Mouse (Mus musculus) frontal cortex, postnatal 10 days (tissue): ENCODE results near the gene Znhit1.
"Not testable (repeated sequence)": the region's sequence is repeated elsewhere in the genome, so short reads cannot be mapped to it uniquely, and the experiment has no call there.

Experiments
- DNase-seq, 2 experiments: peaks; one replicate each; pipeline ENCODE4 v3.0.0; 2022; ENCODE audit warnings: low spot score in 2 of 2, mixed read lengths in 1 of 2

Gene Znhit1

GRCm38 (mm10) chr5:136953015-136953414, 34.8 kb downstream of the Znhit1 start, which contains the start of gene Fis1:
TSS of gene Fis1 (plus strand) at chr5:136953275.
- DNase-seq = peak; percentile 92

DNA sequence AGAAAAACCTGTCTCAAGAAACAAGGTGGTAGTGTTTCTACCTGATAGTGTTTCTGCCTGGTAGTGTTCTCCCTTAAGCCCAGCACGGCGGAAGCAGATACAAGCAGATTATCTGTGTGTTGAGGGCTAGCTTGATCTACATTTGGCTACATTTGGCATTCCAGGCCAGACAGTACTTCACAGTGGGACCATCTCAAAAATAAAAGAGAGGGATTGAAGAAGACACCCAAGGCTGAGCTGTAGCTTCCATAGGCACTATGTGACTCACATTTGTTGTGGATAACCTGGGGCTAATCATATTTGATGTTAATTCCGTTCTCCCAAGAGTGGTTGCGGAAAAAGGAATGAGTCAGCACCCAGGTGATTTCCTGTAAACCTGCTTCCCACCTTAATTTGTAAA, 35.7 kb downstream of the Znhit1 start:
- DNase-seq = no peak

DNA sequence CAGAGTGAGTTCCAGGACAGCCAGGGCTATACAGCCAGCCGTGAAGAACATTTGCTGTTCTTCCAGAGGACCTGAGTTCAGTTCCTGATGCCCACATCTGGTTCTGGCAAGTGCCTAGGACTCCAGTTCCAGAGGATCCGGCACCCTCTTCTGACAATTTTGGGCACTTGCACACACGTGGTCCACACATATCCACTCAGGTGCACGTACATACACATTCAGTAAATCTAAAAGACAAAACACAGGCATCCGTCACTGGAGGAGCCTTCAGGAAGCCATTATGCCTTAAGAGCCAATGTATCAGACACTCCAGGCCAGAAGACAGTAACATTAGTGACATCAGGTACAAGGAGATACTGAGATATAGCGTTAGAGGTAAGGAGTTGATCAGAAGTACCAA, 37.3 kb downstream of the Znhit1 start:
- DNase-seq = no peak

- not testable (repeated sequence) for DNase-seq
Measured at GRCm38 (mm10) chr5:136949551-136950336, 38.1 kb downstream of the Znhit1 start.

DNA sequence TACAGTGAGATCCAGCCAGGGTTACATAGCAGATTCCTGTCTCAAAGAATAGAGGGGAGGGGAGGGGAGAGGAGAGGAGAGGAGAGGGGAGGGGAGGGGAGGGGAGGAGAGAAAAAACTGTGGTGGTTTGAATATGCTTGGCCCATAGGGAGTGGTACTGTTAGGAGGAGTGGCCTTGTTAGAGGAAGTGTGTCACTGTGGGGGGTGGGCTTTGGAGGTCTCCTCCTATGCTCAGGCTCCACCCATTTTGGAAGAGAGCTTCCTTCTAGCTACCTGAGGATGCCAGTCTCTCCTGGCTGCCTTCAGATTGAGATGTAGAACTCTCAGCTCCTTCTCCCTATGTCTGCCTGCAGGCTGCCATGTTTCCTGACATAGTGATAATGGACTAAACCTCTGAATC, 39.9 kb downstream of the Znhit1 start:
- no peak for DNase-seq

DNA sequence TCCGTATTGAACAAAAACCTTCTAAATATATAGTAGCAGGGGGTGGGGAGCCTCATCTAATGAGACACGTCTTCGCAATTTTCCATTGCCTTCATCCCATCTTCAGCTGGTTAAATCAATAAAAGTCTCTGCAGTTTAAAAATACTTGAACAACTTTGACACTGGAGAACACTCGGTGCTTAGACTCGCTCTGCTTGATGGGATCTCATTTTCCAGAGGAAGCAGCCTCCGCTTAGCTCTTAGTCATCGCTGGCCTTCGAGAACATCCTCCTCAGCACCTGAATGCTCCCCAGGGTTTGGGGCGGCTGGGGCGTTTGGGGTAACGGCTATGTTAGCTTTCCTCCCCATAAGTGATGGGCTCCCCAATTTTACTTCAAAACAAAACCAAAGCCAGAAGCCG, 42.7 kb downstream of the Znhit1 start:
- no peak for DNase-seq

GRCm38 (mm10) chr5:136943382-136943781, 44.4 kb downstream of the Znhit1 start:
- no peak for DNase-seq

DNA sequence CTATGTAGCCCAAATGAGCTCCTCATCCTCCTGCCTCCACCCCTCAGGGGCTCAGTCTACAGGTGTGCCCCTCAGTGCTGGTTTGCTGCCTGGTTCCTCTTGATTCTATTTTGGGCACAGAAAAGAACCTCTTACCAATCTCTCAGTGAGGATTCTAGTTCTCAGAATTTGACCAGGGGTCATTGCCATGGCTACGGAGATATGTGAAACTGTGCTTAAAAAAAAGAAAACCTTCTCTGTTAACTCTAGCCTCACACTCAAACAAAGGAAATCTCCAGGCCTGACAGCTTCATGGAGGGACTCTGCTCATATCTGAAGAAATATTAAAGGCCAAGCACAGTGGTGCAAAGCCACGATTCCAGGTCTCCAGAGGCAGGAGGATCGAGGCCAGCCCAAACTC, 45.0 kb downstream of the Znhit1 start:
- DNase-seq = no peak

DNA sequence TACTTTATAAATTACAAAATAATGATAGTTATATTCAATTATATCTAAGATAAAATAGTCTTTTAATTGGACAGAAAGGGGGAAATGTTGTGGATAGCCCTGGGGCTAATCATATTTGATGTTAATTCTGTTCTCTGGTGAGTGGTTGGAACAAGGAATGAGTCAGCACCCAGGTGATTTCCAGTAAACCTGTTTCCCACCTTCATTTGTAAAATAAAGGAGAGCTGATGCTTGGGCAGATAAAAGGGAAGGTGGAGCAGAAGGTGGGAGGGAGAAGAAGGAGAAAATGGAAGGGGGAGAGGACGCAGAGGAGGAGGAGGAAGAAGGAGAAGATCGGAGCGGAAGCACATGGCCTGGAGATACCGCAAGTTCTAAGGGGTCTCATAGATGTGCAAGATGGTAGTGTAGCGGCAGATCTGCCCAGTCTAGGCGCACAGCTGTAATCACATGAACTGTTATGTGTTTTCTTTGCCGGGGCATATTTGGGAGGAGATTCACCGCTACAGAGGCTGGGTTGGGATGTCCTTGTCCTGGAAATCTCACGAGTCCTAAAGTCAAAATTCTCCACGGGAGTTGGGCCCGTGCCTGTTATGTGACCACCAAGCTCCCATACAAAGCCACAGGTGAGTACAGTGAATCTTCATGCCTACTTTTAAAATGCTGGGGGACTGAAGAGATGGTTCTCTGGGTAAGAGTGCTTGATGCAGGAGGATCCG, 46.8 kb downstream of the Znhit1 start:
- no peak for DNase-seq

GRCm38 (mm10) chr5:136940029-136940428, 47.8 kb downstream of the Znhit1 start:
- DNase-seq = not testable (repeated sequence)

DNA sequence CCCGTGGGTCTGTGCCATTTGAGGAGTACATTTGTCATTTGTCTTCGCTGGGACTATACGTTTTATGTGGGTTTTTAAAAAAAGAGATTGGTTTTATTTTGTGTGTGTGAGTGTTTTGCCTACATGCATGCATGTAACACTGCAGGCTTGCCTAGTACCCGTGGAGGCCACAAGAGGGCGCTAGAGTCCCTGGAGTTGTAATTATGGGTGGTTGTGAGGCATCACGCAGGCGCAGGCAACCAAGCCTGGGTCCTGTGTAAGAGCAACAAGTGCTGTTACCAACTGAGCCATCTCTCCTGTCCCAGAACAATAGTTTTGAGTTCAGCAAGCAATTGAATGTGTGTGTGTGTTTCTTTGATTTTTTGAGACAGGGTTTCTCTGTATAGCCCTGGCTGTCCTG, 48.5 kb downstream of the Znhit1 start:
- no peak for DNase-seq

DNA sequence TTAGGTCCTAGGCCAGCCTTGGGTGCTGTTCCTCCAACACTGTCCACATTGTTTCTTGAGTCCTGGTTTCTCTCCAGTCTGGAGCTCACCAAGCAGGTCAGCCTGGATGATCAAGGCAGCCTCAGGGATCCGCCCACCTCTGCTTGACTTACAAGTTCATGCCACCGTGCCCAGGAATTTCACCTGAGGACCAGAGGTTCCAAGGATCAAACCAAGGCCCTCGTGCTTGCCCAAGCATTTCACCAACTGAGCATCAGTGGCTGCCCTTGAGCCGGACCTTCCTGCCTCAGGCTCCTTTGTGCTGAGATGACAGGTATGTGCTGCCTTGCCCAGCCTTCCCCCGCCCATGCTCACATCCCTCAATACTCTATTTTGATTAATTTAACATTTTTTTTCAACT, 50.2 kb downstream of the Znhit1 start:
- no peak for DNase-seq

DNA sequence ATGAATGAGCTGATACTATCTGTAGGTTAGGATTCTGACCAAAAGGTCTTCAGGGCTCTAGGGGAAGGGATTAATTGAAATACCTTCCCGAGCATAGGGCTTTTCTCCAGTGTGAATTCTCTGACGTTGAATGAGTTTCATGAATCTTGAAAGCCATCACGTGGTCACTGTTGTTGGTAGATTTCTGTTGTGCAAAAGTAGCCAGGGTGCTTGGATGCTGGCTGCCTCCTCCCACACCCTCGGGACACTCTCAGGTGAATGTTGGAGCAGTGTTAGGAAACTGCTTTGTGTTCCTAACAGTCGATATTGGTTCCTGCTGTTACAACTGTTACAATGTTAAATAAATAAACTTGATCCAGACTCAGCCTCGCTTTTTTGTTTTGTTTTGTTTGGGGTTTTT, 51.1 kb downstream of the Znhit1 start:
- DNase-seq = no peak

- DNase-seq = no peak
Measured at GRCm38 (mm10) chr5:136935905-136936695, 51.7 kb downstream of the Znhit1 start.

GRCm38 (mm10) chr5:136933930-136934329, 53.9 kb downstream of the Znhit1 start:
- no peak for DNase-seq

GRCm38 (mm10) chr5:136932956-136933355, 54.9 kb downstream of the Znhit1 start:
- no peak for DNase-seq
